Mouse (Mus musculus) hindbrain, embryonic 10.5 days (tissue): ENCODE measurements around the gene Cers6. TPM values are rescaled to one million over a fixed set of nuclear protein-coding genes. Genes with fewer than 3 reads are reported as not detected.

Experiments
- DNase-seq: peaks from one replicate; pipeline ENCODE4 v3.0.0-alpha.2; 2017; ENCODE audit warnings: low spot score
- H3K27ac ChIP-seq: fragments of 300-500 bp; sonication (generic); 2 replicates; pipeline ENCODE4 v1.5.1; 2016; ENCODE audit warnings: mild to moderate bottlenecking, moderate library complexity
- H3K27me3 ChIP-seq: fragments of 300-500 bp; sonication (generic); 2 replicates; pipeline ENCODE4 v1.6.1; 2016; ENCODE audit warnings: mild to moderate bottlenecking; ENCODE audit not compliant: poor library complexity, insufficient read depth, severe bottlenecking
- H3K36me3 ChIP-seq: fragments of 300-500 bp; sonication (generic); 2 replicates; pipeline ENCODE4 v1.6.1; 2016; ENCODE audit warnings: mild to moderate bottlenecking, moderate library complexity
- H3K4me1 ChIP-seq: fragments of 300-500 bp; sonication (generic); replicated peaks from 2 replicates; pipeline ENCODE4 v1.6.1; 2016; ENCODE audit warnings: mild to moderate bottlenecking
- H3K4me3 ChIP-seq: fragments of 300-500 bp; sonication (generic); 2 replicates; pipeline ENCODE4 v1.5.1; 2016; ENCODE audit warnings: mild to moderate bottlenecking, moderate library complexity
- H3K9me3 ChIP-seq: fragments of 300-500 bp; sonication (generic); 2 replicates; pipeline ENCODE4 v1.6.1; 2016; ENCODE audit warnings: mild to moderate bottlenecking, moderate library complexity
- WGBS: fragments of 180-500 bp; shearing (Covaris S2); methylation state at CpG from one replicate; pipeline ENCODE4 v1.1.7; 2016; 5-methylcytosine and 5-hydroxymethylcytosine counted together
- polyA plus RNA-seq: library from polyadenylated mRNA; unstranded; fragments of >200 nt; fragmentation: Nextera tagmentation; extraction: Ambion mirVana; gene quantifications from 2 replicates; pipeline ENCODE4 v1.2.1, GENCODE M21; 2016

Cers6 gene
- polyA plus RNA-seq, 1 experiment from 2014 or later = 36.8 TPM

DNA sequence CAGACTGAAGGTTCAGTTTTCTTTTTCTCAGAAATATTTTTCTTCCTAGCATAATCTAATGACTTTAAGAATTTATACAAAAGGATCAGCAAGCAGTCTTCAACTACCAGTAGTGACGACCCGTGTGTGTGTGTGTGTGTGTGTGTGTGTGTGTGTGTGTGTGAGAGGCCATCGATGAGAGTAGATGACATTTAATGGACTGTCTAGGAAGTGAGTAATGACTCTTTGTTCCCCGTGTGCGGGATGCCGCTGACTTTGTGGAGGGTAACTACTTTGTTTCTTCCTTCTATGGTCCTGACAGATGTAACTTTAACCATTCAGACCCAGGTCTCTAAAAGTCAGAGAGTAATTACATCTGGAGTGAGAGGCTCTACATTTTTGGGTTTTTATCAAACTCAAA, 2.3 kb downstream of the Cers6 start:
- peak; percentile 24 for DNase-seq
- WGBS = 53% methylated on average over 6 of the region's 6 CpGs
- Histone ChIP-seq H3K27ac (0 out of 2 replicates have a peak overlapping the region, but pooled peaks have one; percentile 95), H3K36me3 (no peaks in the 10 kb centered on the region), H3K4me3 (peak overlapping the region; percentile 85), H3K27me3 (peaks cover 15% of the 10 kb centered on the region), H3K9me3 (no peaks in the 10 kb centered on the region), H3K4me1 (peaks cover 35% of the 10 kb centered on the region)

DNA sequence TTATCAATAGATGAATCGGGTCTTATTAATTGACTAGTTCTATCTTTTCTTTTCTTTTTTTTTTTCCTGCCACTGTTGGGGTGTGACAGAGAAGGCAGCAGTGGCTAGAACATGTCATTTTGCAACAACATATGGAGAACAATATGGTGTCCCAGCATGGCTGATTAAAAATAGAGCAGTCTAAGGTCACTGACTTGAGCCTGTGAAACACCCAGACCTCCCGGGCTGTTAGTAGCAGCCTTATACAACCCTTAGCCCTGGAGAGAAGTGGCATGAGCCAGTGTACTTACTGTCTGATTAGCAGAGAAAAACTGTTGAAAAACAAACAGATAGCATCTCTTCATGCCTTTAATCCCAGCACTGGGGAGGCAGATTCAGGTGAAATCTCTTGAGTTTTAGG, 3.1 kb downstream of the Cers6 start:
- Histone ChIP-seq H3K27ac (no peak overlapping the region), H3K4me1 (peaks cover 35% of the 10 kb centered on the region), H3K36me3 (no peaks in the 10 kb centered on the region), H3K4me3 (no peak overlapping the region; the same call in 1 of the 2 replicates), H3K9me3 (no peaks in the 10 kb centered on the region), H3K27me3 (peaks cover 15% of the 10 kb centered on the region)
- 78% methylated on average over 2 of the region's 2 CpGs for WGBS
- no peak for DNase-seq

GRCm38 (mm10) chr2:68867148-68867547, 5.9 kb downstream of the Cers6 start:
- Histone ChIP-seq H3K4me3 (no peak overlapping the region), H3K27ac (no peak overlapping the region), H3K36me3 (no peaks in the 10 kb centered on the region), H3K27me3 (no peaks in the 10 kb centered on the region), H3K9me3 (no peaks in the 10 kb centered on the region), H3K4me1 (peaks cover 42% of the 10 kb centered on the region)
- WGBS = 68% methylated on average over 4 of the region's 4 CpGs
- no peak for DNase-seq

GRCm38 (mm10) chr2:68870999-68871780, 9.9 kb downstream of the Cers6 start:
- Histone ChIP-seq H3K27me3 (no peaks in the 10 kb centered on the region), H3K36me3 (no peaks in the 10 kb centered on the region), H3K4me3 (no peak overlapping the region), H3K9me3 (no peaks in the 10 kb centered on the region), H3K27ac (no peak overlapping the region), H3K4me1 (peaks cover 33% of the 10 kb centered on the region)
- no peak for DNase-seq
- 81% methylated on average over 17 of the region's 17 CpGs for WGBS

DNA sequence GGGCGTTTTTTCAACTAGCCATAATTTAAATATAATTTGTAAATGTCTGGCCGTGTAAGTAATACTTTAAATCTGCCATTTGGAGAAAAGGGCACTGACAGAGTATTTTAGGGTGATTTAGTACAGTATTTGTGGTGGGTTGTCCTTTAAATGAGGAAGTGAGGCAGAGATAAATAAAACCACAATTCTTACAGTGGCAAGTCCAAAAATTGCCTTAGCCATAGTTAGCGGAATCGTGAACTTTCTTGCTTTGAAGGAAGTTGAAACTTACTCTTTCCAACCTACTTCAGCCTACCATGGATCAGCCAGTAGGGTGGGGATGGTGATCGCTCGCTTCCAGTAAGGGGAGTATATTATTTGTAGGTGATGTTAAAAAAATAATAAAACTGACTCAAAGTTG, 11.8 kb downstream of the Cers6 start:
- H3K9me3 ChIP-seq = no peaks in the 10 kb centered on the region
- H3K36me3 ChIP-seq = no peaks in the 10 kb centered on the region
- no peak overlapping the region for H3K4me3 ChIP-seq
- no peak for DNase-seq
- peaks cover 33% of the 10 kb centered on the region for H3K4me1 ChIP-seq
- no peaks in the 10 kb centered on the region for H3K27me3 ChIP-seq
- H3K27ac ChIP-seq = no peak overlapping the region
- WGBS = 93% methylated on average over 6 of the region's 6 CpGs

- peaks cover 3% of the 10 kb centered on the region; the same call in 1 of the 2 replicates for H3K36me3 ChIP-seq
- DNase-seq = no peak
- 63% methylated on average over 15 of the region's 15 CpGs for WGBS
- no peak overlapping the region for H3K4me3 ChIP-seq
- H3K27ac ChIP-seq = no peak overlapping the region
- H3K9me3 ChIP-seq = peaks cover 3% of the 10 kb centered on the region; the same call in 1 of the 2 replicates
- H3K4me1 ChIP-seq = peaks cover 33% of the 10 kb centered on the region
- H3K27me3 ChIP-seq = no peaks in the 10 kb centered on the region
Observed at GRCm38 (mm10) chr2:68873653-68874441, 12.6 kb downstream of the Cers6 start.

DNA sequence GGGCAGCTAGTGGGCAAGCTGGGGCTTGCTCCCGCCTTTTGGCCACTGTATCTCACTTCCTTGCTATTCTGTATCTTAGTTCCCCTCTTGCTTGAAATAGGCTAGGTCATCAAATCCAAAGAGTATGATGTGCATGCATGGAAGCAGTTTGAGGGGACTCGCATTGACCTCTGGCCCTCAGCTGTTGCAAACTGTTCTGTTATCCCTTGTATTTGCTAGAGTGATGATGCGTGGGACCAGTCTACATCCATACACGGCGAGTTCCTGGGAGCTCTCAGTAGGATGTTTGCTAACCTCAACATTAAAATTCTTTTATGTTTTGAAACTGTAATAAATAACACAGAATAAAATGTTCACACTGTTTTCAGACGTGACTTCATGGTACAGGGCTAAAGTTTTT, 13.3 kb downstream of the Cers6 start:
- DNase-seq = no peak
- Histone ChIP-seq H3K27me3 (no peaks in the 10 kb centered on the region), H3K4me1 (peaks cover 32% of the 10 kb centered on the region), H3K9me3 (peaks cover 4% of the 10 kb centered on the region; the same call in 1 of the 2 replicates), H3K36me3 (peaks cover 7% of the 10 kb centered on the region; the same call in 1 of the 2 replicates), H3K27ac (no peak overlapping the region), H3K4me3 (no peak overlapping the region)
- WGBS = 89% methylated on average over 6 of the region's 6 CpGs

GRCm38 (mm10) chr2:68879071-68879651, 17.9 kb downstream of the Cers6 start:
- Histone ChIP-seq H3K4me3 (no peak overlapping the region), H3K9me3 (peaks cover 4% of the 10 kb centered on the region; the same call in 1 of the 2 replicates), H3K27ac (no peak overlapping the region), H3K4me1 (peaks cover 5% of the 10 kb centered on the region; the same call in 1 of the 2 replicates), H3K27me3 (no peaks in the 10 kb centered on the region), H3K36me3 (peaks cover 7% of the 10 kb centered on the region; the same call in 1 of the 2 replicates)
- no peak for DNase-seq
- WGBS = 86% methylated on average over 4 of the region's 4 CpGs

DNA sequence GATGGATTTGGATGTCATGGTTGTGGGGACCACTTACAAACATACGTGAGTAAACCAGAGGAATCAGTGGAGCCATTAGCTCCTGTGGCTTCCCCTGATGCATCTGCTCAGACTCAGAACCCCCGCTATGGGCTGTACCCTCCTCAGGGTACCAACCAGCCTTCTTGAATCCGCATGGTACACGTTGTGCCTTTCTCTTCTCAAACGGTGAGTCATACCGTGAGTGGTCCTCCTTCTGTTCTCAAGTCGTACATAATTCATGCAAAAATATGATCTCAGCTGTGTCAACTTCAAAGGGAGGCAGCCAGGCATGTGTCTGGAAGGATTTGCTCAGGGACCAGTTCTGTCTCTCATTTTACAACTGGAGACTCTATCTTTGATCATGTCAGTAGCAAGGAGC, 23.3 kb downstream of the Cers6 start:
- 78% methylated on average over 7 of the region's 7 CpGs for WGBS
- no peaks in the 10 kb centered on the region for H3K36me3 ChIP-seq
- no peaks in the 10 kb centered on the region for H3K9me3 ChIP-seq
- no peaks in the 10 kb centered on the region for H3K27me3 ChIP-seq
- no peak overlapping the region for H3K27ac ChIP-seq
- H3K4me3 ChIP-seq = no peak overlapping the region
- peaks cover 26% of the 10 kb centered on the region for H3K4me1 ChIP-seq
- no peak for DNase-seq

DNA sequence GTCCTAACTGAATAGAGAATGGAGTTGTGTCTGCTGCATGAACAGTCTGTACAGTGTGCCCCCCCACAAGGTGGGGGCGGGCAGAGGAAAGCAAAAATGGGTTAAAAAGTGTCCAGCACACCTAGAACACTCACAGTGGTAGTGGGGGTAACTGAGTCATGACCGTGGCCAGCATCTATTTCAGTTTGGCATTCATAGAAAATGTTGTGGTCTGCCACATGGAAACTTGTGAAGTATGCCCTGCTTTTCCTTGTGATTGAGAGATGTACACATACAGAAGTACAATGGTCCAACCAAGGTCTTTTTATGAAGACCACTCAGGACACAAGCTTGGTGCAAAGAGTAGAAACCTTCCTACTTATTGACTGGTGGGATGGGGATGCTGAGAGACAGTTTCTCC, 24.0 kb downstream of the Cers6 start:
- H3K36me3 ChIP-seq = no peaks in the 10 kb centered on the region
- no peak for DNase-seq
- no peaks in the 10 kb centered on the region for H3K27me3 ChIP-seq

GRCm38 (mm10) chr2:68885766-68886496, 24.7 kb downstream of the Cers6 start:
- no peaks in the 10 kb centered on the region for H3K36me3 ChIP-seq
- no peak overlapping the region for H3K27ac ChIP-seq
- H3K4me1 ChIP-seq = peaks cover 26% of the 10 kb centered on the region
- 31% methylated on average over 4 of the region's 4 CpGs for WGBS
- DNase-seq = peak; percentile 25
- H3K9me3 ChIP-seq = no peaks in the 10 kb centered on the region
- H3K4me3 ChIP-seq = no peak overlapping the region
- H3K27me3 ChIP-seq = no peaks in the 10 kb centered on the region

More for the DNA sequence above, 24.0 kb downstream of the Cers6 start:
- no peaks in the 10 kb centered on the region for H3K9me3 ChIP-seq
- no peak overlapping the region for H3K27ac ChIP-seq
- 90% methylated on average over 2 of the region's 2 CpGs for WGBS
- no peak overlapping the region for H3K4me3 ChIP-seq
- peaks cover 26% of the 10 kb centered on the region for H3K4me1 ChIP-seq

DNA sequence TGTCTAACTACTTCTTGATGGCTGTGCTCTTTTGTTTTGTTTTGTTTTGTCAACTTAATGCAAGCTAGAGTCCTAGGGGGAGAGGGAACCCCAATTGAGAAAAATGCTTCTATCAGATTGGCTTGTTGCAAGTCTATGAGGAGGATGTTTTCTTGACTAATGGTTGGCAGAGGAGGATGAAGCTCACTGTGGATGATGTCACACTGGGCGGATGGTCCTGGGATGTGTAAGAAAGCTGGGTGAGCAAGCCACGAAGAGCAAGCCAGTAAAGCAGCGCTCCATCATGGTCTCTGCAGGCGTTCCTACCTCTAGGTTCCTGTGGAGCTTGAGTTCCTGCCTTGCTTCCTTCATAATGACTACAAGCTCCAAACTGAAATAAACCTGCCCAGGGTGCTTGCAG, 25.4 kb downstream of the Cers6 start:
- Histone ChIP-seq H3K4me1 (peaks cover 26% of the 10 kb centered on the region), H3K4me3 (no peak overlapping the region), H3K36me3 (no peaks in the 10 kb centered on the region), H3K9me3 (no peaks in the 10 kb centered on the region), H3K27ac (no peak overlapping the region), H3K27me3 (no peaks in the 10 kb centered on the region)
- DNase-seq = no peak
- WGBS = 75% methylated on average over 4 of the region's 4 CpGs
